In genomic region chr19:36056502-36057221, GRCm38 (mm10) we compare ENCODE assay signal across 7 mouse cellular contexts. TPM values are rescaled to one million over a fixed set of nuclear protein-coding genes. Genes with fewer than 3 reads are reported as not detected.
DNase-seq lines count a peak whose midpoint lies in the region; ATAC-seq and TF ChIP-seq lines count a peak whose summit lies in the region.

No protein-coding gene starts in this region.

- peak; percentile 47; the same call in 1 of the 2 replicates for ATAC-seq in limb, embryonic 11.5 days (ENCODE audit: insufficient number of reproducible peaks, low FRiP score, low TSS enrichment, low read depth)
- ATAC-seq in CD4-positive, CD25-positive, alpha-beta regulatory T cell, adult 4 months, result no peak

- DNase-seq in layer of hippocampus, adult 2 months (ENCODE audit: low spot score in 2 of 2), result no peak
- no peak for DNase-seq in layer of hippocampus, adult 9-11 months
- peak; percentile 20 for DNase-seq in brain, adult 2 months (ENCODE audit: low read depth, low spot score)
- peak; percentile 33 for DNase-seq in limb, embryonic 11.5 days (ENCODE audit: low spot score)
- peak; percentile 12 for DNase-seq in right cerebral cortex, postnatal 14 days

- no peak for TF ChIP-seq POLR2A in embryonic fibroblast, embryonic 13.5 days (IDR thresholded peaks at IDR 0.05; ENCODE audit: low read depth, low read length)

- TF ChIP-seq CTCF in layer of hippocampus, adult 2 months (conservative IDR thresholded peaks at IDR 0.05), result no peak
- TF ChIP-seq CTCF in embryonic fibroblast, embryonic 13.5 days (IDR thresholded peaks at IDR 0.05; ENCODE audit: borderline replicate concordance, insufficient read depth, low read length), result no peak

- H3K4me1 ChIP-seq in embryonic fibroblast, embryonic 13.5 days (ENCODE audit: control insufficient read depth, insufficient read depth, low read length), result no peaks in the 10 kb centered on the region
- no peaks in the 10 kb centered on the region for H3K4me1 ChIP-seq in limb, embryonic 11.5 days (ENCODE audit: control insufficient read depth, insufficient read depth, low read length)

- H3K4me3 ChIP-seq in layer of hippocampus, adult 2 months, result peak overlapping the region; percentile 54
- peak overlapping the region; percentile 32 for H3K4me3 ChIP-seq in embryonic fibroblast, embryonic 13.5 days (ENCODE audit: insufficient read depth, low read length)
- H3K4me3 ChIP-seq in limb, embryonic 11.5 days (ENCODE audit: low read depth, low read length), result peak overlapping the region; percentile 42

- H3K36me3 ChIP-seq in limb, embryonic 11.5 days (ENCODE audit: control insufficient read depth, insufficient read depth, low read length), result no peaks in the 10 kb centered on the region

- no peak overlapping the region for H3K9ac ChIP-seq in limb, embryonic 11.5 days (ENCODE audit: low read length)

- peak overlapping the region; percentile 91 for H3K4me2 ChIP-seq in limb, embryonic 11.5 days (ENCODE audit: low read depth, severe bottlenecking)

- WGBS in limb, embryonic 11.5 days, result 9% methylated on average over 49 of the region's 49 CpGs

- H3K27ac ChIP-seq in layer of hippocampus, adult 2 months, result peak overlapping the region; percentile 39; the same call in 1 of the 2 replicates
- H3K27ac ChIP-seq in embryonic fibroblast, embryonic 13.5 days (ENCODE audit: insufficient read depth, low read length), result no peak overlapping the region
- no peak overlapping the region for H3K27ac ChIP-seq in limb, embryonic 11.5 days (replicated peaks; ENCODE audit: low read depth, low read length)

- no peaks in the 10 kb centered on the region for H3K9me3 ChIP-seq in limb, embryonic 11.5 days (ENCODE audit: control insufficient read depth, low read length)

- peaks cover 24% of the 10 kb centered on the region for H3K27me3 ChIP-seq in limb, embryonic 11.5 days (ENCODE audit: control insufficient read depth, insufficient read depth, low read length)

RNA-seq across cellular contexts. Expression of gene Htr7, which starts 0.6 kb away (rescaled TPM):
- 1 to 10 TPM; 8.5 to 9.0 TPM for total RNA-seq in layer of hippocampus, adult 2 months (2021)
- polyA plus RNA-seq in embryonic fibroblast, embryonic 13.5 days (2011; ENCODE audit: insufficient read length, low read depth, missing spikeins), result 0.30 and 0.44 TPM in 2 replicates
- polyA plus RNA-seq in limb, embryonic 11.5 days (2014; fragmentation: Nextera tagmentation; extraction: Ambion mirVana), result not detected in 2 replicates
- polyA plus RNA-seq in CD4-positive, CD25-positive, alpha-beta regulatory T cell, adult 4 months (2017; shearing (Covaris generic)), result not detected

RNA-seq across cellular contexts. Expression of gene Rpp30, which starts 26.9 kb away (rescaled TPM):
- 10 to 100 TPM; 17.0 to 17.4 TPM for total RNA-seq in layer of hippocampus, adult 2 months (2021)
- polyA plus RNA-seq in embryonic fibroblast, embryonic 13.5 days (2011; ENCODE audit: insufficient read length, low read depth, missing spikeins), result 23.8 and 29.5 TPM in 2 replicates
- polyA plus RNA-seq in limb, embryonic 11.5 days (2014; fragmentation: Nextera tagmentation; extraction: Ambion mirVana), result 88.6 and 102 TPM in 2 replicates
- 10 to 100 TPM; 42.7 to 50.3 TPM for polyA plus RNA-seq in CD4-positive, CD25-positive, alpha-beta regulatory T cell, adult 4 months (2017; shearing (Covaris generic))

Comparison
In these comparisons a context has a peak if more than half of its experiments do, and no peak if none do; other contexts are left out.
1. DNase-seq: peak in brain, adult 2 months (single experiment), limb, embryonic 11.5 days (single experiment) and right cerebral cortex, postnatal 14 days (single experiment); none in layer of hippocampus, adult 2 months (0 of 2) and layer of hippocampus, adult 9-11 months (single experiment).
2. Peak in every context shown above with its lines, with median percentiles within 50 percentile points of each other: H3K4me3 ChIP-seq.